Mouse (Mus musculus): ENCODE data around the gene Gm14743.
"Not testable (repeated sequence)": the region's sequence is repeated elsewhere in the genome, so short reads cannot be mapped to it uniquely, and the experiment has no call there.

GRCm38 (mm10) chrX:78245821-78246220, at the start of gene Gm14743:
- TF ChIP-seq CTCF (conservative IDR thresholded peaks at IDR 0.05; ENCODE audit: low read length); NANOG (IDR thresholded peaks at IDR 0.05; ENCODE audit: borderline replicate concordance, low read length); POU5F1 (IDR thresholded peaks at IDR 0.05; ENCODE audit: borderline replicate concordance, low read length): not testable (repeated sequence)
